Mouse (Mus musculus): ENCODE results near the gene Usp19. TPM values are rescaled to one million over a fixed set of nuclear protein-coding genes. Genes with fewer than 3 reads are reported as not detected.
A peak's percentile ranks its signal among the peaks of the same experiment; 100 is the strongest.

Gene Usp19
- polyA plus RNA-seq (2012; fragmentation: generic; extraction: Trizol): 86.6 TPM

DNA sequence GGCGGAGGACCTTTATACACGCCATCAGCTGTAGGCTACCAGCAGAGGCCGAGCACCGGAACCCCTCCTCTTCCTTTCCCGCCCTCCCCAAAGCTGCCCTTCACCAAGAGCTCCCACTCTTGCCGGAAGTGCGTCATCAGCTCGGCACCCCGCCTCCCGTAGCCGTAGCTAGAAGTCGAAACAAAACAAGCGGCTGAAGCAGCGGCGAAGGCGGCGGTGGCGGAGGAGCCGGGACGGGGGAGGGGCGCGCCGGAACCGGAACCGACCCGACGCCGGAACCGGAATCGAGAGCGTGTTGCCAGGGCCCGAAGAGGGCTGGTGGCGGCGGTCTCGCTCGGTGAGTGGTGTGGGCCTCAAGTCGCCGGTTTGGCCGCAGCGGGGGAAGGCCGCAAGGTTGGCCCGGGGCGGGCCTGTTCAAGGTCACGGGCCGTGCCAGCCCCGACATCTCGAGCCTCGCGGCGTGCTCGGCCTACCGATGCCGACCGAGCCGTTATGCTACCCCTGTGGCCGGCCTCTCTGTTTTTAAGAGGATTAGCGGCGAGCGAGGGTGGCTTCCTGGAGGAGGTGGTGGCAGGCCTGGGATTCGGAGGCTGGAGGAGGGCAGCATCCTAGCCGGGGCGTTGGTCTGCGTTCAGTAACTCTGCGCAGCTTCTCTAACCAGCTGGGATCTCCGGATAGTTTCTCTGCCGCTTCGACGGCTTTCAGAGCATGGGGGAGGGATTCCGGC is at the start of gene Usp19:
Gene Usp19, plus strand, starts transcription at position 44 of the 727 bp plus-strand sequence.
- Histone ChIP-seq H3K79me2 (ENCODE audit: control insufficient read depth, insufficient read depth) (peaks cover 22% of the 10 kb centered on the region), H3K4me3 (peak within 1 kb of the TSS; percentile 93), H3K4me2 (ENCODE audit: low read depth) (peak within 1 kb of the TSS; percentile 78), H3K36me3 (ENCODE audit: control insufficient read depth, insufficient read depth) (peaks cover 28% of the 10 kb centered on the region), H3ac (ENCODE audit: control insufficient read depth, insufficient read length) (peak within 1 kb of the TSS; percentile 95), H3K27me3 (ENCODE audit: control insufficient read depth, insufficient read depth, insufficient read length) (no peaks in the 10 kb centered on the region)
- no peak for TF ChIP-seq MAX (IDR thresholded peaks at IDR 0.05; ENCODE audit: low read depth)
- peak; percentile 85 for TF ChIP-seq POLR2AphosphoS2 (IDR thresholded peaks at IDR 0.05; ENCODE audit: insufficient read length, low read depth)
- peak; percentile 81 for TF ChIP-seq POLR2A (IDR thresholded peaks at IDR 0.05; ENCODE audit: insufficient read length, low read depth)

- TF ChIP-seq TCF3 (IDR thresholded peaks at IDR 0.05; ENCODE audit: insufficient read length, low read depth) (no peak), SRF (IDR thresholded peaks at IDR 0.05; ENCODE audit: control insufficient read depth, insufficient read length, low read depth) (no peak), MAX (IDR thresholded peaks at IDR 0.05; ENCODE audit: low read depth) (no peak), E2F4 (IDR thresholded peaks at IDR 0.05; ENCODE audit: insufficient read depth) (no peak), MYOG (IDR thresholded peaks at IDR 0.05; ENCODE audit: control insufficient read depth in 1 of 3, insufficient read depth in 1 of 3, insufficient read length in 2 of 3, low read depth in 2 of 3) (no peak), CEBPB (IDR thresholded peaks at IDR 0.05; ENCODE audit: insufficient read depth, poor library complexity, severe bottlenecking) (no peak), TCF12 (IDR thresholded peaks at IDR 0.05; ENCODE audit: insufficient read depth, poor library complexity, severe bottlenecking) (no peak), REST (IDR thresholded peaks at IDR 0.05; ENCODE audit: insufficient read depth, insufficient read length) (no peak), USF1 (IDR thresholded peaks at IDR 0.05; ENCODE audit: low read depth) (no peak), POLR2A (IDR thresholded peaks at IDR 0.05; ENCODE audit: insufficient read length, low read depth) (no peak), POLR2AphosphoS2 (IDR thresholded peaks at IDR 0.05; ENCODE audit: insufficient read length, low read depth) (no peak), MYOD1 (IDR thresholded peaks at IDR 0.05; ENCODE audit: control insufficient read depth in 1 of 3, insufficient read length in 2 of 3, low read depth in 2 of 3) (no peak)
- Histone ChIP-seq H3K36me3 (ENCODE audit: control insufficient read depth, insufficient read depth) (no peaks in the 10 kb centered on the region), H3K4me3 (no peak overlapping the region), H3K79me2 (ENCODE audit: control insufficient read depth, insufficient read depth) (no peaks in the 10 kb centered on the region), H3ac (ENCODE audit: control insufficient read depth, insufficient read length) (no peak overlapping the region), H3K27me3 (ENCODE audit: control insufficient read depth, insufficient read depth, insufficient read length) (peaks cover 32% of the 10 kb centered on the region), H3K4me2 (ENCODE audit: low read depth) (peak overlapping the region; percentile 18)
These were observed 49.0 kb upstream of the Usp19 start for GRCm38 (mm10) chr9:108441236-108441919.

DNA sequence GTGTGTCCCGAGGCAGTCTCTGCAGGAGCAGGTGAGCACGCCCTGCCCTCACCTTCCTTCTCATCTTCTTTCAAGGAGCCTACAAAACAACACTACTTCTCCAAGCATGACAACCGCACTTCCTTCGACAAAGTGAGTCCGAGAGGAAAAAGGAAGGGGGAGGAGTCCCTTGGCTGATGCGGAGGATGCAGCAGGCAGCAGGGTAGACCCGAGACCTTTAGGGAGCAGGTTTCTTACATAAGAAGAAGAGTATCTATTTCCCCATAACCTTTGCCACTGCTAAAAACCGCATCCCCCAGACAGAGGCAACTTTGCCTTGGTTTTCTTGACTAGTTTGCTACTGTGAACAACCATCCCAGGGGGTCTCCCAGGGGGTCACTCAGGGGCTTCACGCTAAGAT is 45.3 kb upstream of the Usp19 start:
- peaks cover 16% of the 10 kb centered on the region for H3K27me3 ChIP-seq (ENCODE audit: control insufficient read depth, insufficient read depth, insufficient read length)
- H3K79me2 ChIP-seq (ENCODE audit: control insufficient read depth, insufficient read depth): no peaks in the 10 kb centered on the region
- H3ac ChIP-seq (ENCODE audit: control insufficient read depth, insufficient read length): no peak overlapping the region
- no peak overlapping the region for H3K4me3 ChIP-seq
- H3K4me2 ChIP-seq (ENCODE audit: low read depth): no peak overlapping the region
- TF ChIP-seq REST (IDR thresholded peaks at IDR 0.05; ENCODE audit: insufficient read depth, insufficient read length) (no peak), POLR2AphosphoS2 (IDR thresholded peaks at IDR 0.05; ENCODE audit: insufficient read length, low read depth) (no peak), MYOD1 (IDR thresholded peaks at IDR 0.05; ENCODE audit: control insufficient read depth in 1 of 3, insufficient read length in 2 of 3, low read depth in 2 of 3) (no peak), TCF12 (IDR thresholded peaks at IDR 0.05; ENCODE audit: insufficient read depth, poor library complexity, severe bottlenecking) (no peak), TCF3 (IDR thresholded peaks at IDR 0.05; ENCODE audit: insufficient read length, low read depth) (no peak), E2F4 (IDR thresholded peaks at IDR 0.05; ENCODE audit: insufficient read depth) (no peak), MYOG (IDR thresholded peaks at IDR 0.05; ENCODE audit: control insufficient read depth in 1 of 3, insufficient read depth in 1 of 3, insufficient read length in 2 of 3, low read depth in 2 of 3) (no peak), SRF (IDR thresholded peaks at IDR 0.05; ENCODE audit: control insufficient read depth, insufficient read length, low read depth) (no peak), USF1 (IDR thresholded peaks at IDR 0.05; ENCODE audit: low read depth) (no peak)
- no peaks in the 10 kb centered on the region for H3K36me3 ChIP-seq (ENCODE audit: control insufficient read depth, insufficient read depth)

DNA sequence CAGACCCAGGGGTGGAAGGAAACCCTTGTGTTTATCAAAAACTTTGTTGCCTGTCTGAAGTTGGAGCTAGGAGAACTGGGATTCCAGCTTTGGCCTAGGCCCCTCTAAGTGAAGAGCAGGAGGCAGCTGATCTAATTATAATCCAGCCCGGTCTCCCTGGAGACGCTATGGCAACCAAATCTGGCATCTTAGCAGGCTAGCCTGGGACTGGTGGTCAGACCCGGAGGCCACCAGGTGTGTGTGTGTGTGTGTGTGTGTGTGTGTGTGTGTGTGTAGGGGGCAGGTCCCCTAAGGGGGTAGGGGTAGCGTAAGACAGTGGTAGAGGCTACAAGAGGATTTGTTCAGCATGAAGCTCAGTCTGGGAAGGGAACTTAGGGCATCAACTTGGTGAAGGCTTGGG is 40.5 kb upstream of the Usp19 start:
- no peak overlapping the region for H3K4me3 ChIP-seq
- H3K4me2 ChIP-seq (ENCODE audit: low read depth): no peak overlapping the region
- peaks cover 12% of the 10 kb centered on the region for H3K27me3 ChIP-seq (ENCODE audit: control insufficient read depth, insufficient read depth, insufficient read length)
- no peaks in the 10 kb centered on the region for H3K36me3 ChIP-seq (ENCODE audit: control insufficient read depth, insufficient read depth)
- TF ChIP-seq MYOD1 (IDR thresholded peaks at IDR 0.05; ENCODE audit: control insufficient read depth in 1 of 3, insufficient read length in 2 of 3, low read depth in 2 of 3) (no peak), E2F4 (IDR thresholded peaks at IDR 0.05; ENCODE audit: insufficient read depth) (no peak), USF1 (IDR thresholded peaks at IDR 0.05; ENCODE audit: low read depth) (no peak), SRF (IDR thresholded peaks at IDR 0.05; ENCODE audit: control insufficient read depth, insufficient read length, low read depth) (no peak), MYOG (IDR thresholded peaks at IDR 0.05; ENCODE audit: control insufficient read depth in 1 of 3, insufficient read depth in 1 of 3, insufficient read length in 2 of 3, low read depth in 2 of 3) (no peak), TCF12 (IDR thresholded peaks at IDR 0.05; ENCODE audit: insufficient read depth, poor library complexity, severe bottlenecking) (no peak), POLR2AphosphoS2 (IDR thresholded peaks at IDR 0.05; ENCODE audit: insufficient read length, low read depth) (no peak), CEBPB (IDR thresholded peaks at IDR 0.05; ENCODE audit: insufficient read depth, poor library complexity, severe bottlenecking) (no peak), POLR2A (IDR thresholded peaks at IDR 0.05; ENCODE audit: insufficient read length, low read depth) (no peak), REST (IDR thresholded peaks at IDR 0.05; ENCODE audit: insufficient read depth, insufficient read length) (no peak), MAX (IDR thresholded peaks at IDR 0.05; ENCODE audit: low read depth) (no peak), TCF3 (IDR thresholded peaks at IDR 0.05; ENCODE audit: insufficient read length, low read depth) (no peak)
- H3K79me2 ChIP-seq (ENCODE audit: control insufficient read depth, insufficient read depth): no peaks in the 10 kb centered on the region
- no peak overlapping the region for H3ac ChIP-seq (ENCODE audit: control insufficient read depth, insufficient read length)
